Mouse (Mus musculus) E14TG2a.4 (cell line): ENCODE measurements around the gene Aldh5a1.

Source experiments
- H3K27me3 ChIP-seq: 2 replicates; pipeline ENCODE4 v1.6.1; 2014; ENCODE audit warnings: low read length, control low read depth; ENCODE audit not compliant: insufficient read depth
- H3K36me3 ChIP-seq: 2 replicates; pipeline ENCODE4 v1.6.1; 2014; ENCODE audit warnings: low read length, control low read depth; ENCODE audit not compliant: insufficient read depth
- H3K4me1 ChIP-seq: replicated peaks from 2 replicates; pipeline ENCODE4 v1.6.1; 2014; ENCODE audit warnings: low read depth, low read length, control low read depth
- H3K4me3 ChIP-seq: replicated peaks from 2 replicates; pipeline ENCODE4 v1.5.1; 2014; ENCODE audit warnings: mild to moderate bottlenecking, low read length
- H3K9me3 ChIP-seq: 2 replicates; pipeline ENCODE4 v1.6.1; 2014; ENCODE audit warnings: low read length, control low read depth
- CTCF ChIP-seq: conservative IDR thresholded peaks from 2 replicates; pipeline ENCODE4 v1.5.1; 2014; ENCODE audit warnings: low read length
- NANOG ChIP-seq: IDR thresholded peaks from 2 replicates; pipeline ENCODE4 v1.6.1; 2014; ENCODE audit warnings: borderline replicate concordance, low read length, mixed read lengths
- POU5F1 ChIP-seq: IDR thresholded peaks from 2 replicates; pipeline ENCODE4 v1.6.1; 2014; ENCODE audit warnings: low read length, borderline replicate concordance

The Aldh5a1 gene

DNA sequence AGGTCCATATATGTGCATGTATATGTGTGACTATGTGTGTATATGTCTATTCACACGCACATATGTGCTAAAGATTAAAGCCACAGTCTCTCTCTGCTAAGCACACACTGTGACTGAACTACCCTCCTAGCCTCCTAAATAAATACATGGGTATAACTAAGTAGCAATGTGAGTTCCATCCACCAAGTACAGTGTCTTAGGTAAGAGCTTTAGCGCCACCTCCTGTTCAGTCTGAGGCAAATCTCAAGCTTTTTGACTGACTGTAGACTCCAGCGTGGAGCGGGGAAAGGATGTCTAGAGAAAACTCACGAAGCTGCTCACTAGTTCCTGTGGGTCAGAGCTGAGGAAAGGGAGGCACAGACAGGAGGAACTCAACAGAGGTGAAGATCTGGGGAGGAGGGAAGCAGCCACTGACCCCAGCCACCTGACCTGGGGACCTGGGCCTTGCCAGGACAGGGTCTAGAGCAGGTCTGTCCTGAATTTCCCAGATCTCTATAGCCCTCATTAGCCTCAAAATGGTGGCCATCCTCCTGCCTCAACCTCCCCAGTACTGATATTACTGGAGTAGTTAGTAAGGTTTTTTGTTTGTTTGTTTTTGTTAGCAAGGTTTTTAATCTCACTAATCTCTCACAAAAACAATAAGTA is 17.0 kb downstream of the Aldh5a1 start:
- H3K4me3 ChIP-seq: no peak overlapping the region
- H3K4me1 ChIP-seq: no peaks in the 10 kb centered on the region; the same call in 1 of the 2 replicates
- no peaks in the 10 kb centered on the region for H3K36me3 ChIP-seq
- H3K9me3 ChIP-seq: no peaks in the 10 kb centered on the region
- no peak for TF ChIP-seq NANOG
- peak; percentile 74 for TF ChIP-seq CTCF
- no peaks in the 10 kb centered on the region for H3K27me3 ChIP-seq

DNA sequence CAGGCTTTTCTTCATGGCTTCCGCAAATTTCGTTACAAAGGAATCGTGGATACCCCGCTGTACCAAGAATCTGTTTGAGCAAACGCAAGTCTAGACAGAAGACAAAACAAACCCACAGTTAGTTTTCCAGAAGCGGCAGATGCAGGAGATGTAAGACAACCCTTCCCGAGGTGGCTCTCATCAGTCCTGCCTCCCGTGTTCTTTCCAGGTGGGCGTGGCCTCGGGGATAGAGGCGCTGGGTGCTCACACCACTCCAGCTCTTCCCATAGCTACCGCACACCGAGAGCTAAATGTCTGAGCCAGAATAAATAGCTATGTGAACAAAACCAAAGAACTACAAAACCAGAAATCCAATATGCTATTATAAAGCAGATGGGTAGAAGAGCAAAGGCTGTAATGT is 21.6 kb downstream of the Aldh5a1 start:
- no peak overlapping the region for H3K4me3 ChIP-seq
- H3K27me3 ChIP-seq: peaks cover 20% of the 10 kb centered on the region
- H3K36me3 ChIP-seq: no peaks in the 10 kb centered on the region
- TF ChIP-seq NANOG (no peak), POU5F1 (no peak), CTCF (no peak)
- H3K9me3 ChIP-seq: no peaks in the 10 kb centered on the region
- peaks cover 15% of the 10 kb centered on the region for H3K4me1 ChIP-seq

DNA sequence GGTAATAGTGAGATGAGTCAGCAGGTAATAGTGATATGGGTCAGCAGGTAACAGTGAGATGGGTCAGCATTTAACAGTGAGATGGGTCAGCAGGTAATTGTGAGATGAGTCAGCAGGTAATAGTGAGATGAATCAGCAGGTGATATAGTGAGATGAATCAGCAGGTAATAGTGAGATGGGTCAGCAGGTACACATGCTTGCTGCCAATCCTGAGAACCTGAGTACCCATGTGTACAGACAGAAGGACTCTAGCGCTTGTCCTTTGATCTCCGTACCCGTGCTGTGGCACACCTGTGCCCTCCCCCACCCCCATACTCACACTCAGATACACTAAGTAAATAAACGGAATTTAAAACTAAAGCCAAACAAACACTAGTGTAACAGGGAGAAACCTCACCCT is 22.5 kb downstream of the Aldh5a1 start:
- Histone ChIP-seq H3K4me1 (peaks cover 15% of the 10 kb centered on the region), H3K9me3 (no peaks in the 10 kb centered on the region), H3K27me3 (peaks cover 28% of the 10 kb centered on the region), H3K4me3 (no peak overlapping the region), H3K36me3 (no peaks in the 10 kb centered on the region)
- TF ChIP-seq NANOG (no peak), CTCF (no peak), POU5F1 (no peak)

DNA sequence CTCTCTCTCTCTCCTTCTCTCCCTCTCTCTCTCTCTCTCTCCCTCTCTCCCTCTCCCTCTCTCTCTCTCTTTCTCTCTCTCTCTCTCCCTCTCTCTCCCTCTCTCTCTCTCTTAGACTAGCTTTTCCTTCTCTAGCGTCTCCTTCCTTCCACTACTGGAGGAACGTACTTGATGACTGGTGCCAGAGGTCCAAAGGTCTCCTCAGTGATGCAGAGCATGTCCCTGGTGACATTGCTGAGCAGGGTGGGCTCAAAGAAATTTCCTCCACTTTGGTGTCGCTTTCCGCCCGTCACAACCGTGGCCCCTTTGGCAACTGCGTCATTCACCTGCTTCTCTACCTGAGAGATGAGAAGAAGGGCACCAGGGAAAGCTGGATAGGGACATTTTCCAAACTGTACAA is 23.9 kb downstream of the Aldh5a1 start:
- Histone ChIP-seq H3K9me3 (no peaks in the 10 kb centered on the region), H3K4me3 (no peak overlapping the region), H3K27me3 (peaks cover 30% of the 10 kb centered on the region), H3K36me3 (no peaks in the 10 kb centered on the region), H3K4me1 (peaks cover 15% of the 10 kb centered on the region)
- TF ChIP-seq POU5F1 (no peak), CTCF (no peak), NANOG (no peak)

DNA sequence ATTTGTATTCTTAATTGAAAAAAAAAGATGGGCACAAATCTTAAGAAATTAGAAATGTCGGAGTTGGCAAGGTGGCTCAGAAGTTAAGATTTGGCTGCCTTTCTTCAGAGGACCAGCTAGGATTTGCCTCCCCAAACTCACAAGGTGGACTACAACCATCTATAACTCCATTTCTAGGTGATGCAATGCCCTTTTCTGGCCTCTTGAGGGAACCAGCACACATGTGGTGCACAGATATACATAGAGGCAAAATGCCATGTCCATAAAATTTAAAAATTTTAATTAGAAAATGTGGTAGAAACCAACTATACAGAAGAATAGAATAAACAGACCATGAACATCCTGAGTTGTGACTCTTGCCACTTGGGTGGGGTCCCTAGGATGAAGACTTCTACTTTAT is 28.3 kb downstream of the Aldh5a1 start:
- H3K27me3 ChIP-seq: peaks cover 25% of the 10 kb centered on the region
- H3K36me3 ChIP-seq: no peaks in the 10 kb centered on the region
- no peak overlapping the region for H3K4me3 ChIP-seq
- TF ChIP-seq CTCF (peak; percentile 15; the same call in 1 of the 2 replicates), NANOG (no peak)
- H3K4me1 ChIP-seq: peaks cover 37% of the 10 kb centered on the region
- H3K9me3 ChIP-seq: no peaks in the 10 kb centered on the region

DNA sequence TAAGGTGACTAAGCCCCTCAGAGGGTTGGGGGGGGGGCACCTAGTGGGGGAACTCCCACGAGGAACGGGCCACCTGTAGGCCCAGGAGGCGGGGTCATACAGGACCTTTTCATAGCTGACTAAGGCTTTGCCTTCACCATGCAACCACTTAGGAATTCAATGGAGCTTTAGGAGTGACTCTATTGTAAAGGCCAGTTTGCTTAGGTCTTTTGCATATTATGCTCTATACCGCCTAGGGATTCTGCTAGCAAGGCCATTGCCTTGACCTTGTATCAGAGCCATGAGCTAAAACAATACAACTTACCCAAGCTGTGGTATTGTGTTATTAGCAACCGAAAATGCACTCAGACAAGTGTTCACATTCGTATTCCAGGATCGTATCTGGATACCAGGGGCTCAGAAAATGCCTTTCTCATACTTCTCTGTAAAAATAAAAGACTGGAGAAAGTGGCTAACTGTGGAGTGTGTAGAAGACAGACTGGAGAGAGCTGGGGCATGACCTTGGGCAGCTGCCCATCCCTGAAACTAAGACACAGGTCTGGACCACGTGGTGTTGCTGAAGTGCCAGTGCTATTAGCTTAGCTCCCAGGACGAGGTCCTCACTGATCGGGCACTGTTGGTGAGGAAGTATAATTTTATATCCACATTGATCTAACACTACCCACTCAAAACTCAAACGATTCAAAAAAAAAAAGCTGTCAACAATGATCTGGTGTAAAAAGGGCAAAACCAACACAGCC is 30.5 kb downstream of the Aldh5a1 start:
- peak overlapping the region; percentile 29; the same call in 1 of the 2 replicates for H3K4me3 ChIP-seq
- no peaks in the 10 kb centered on the region for H3K9me3 ChIP-seq
- peaks cover 43% of the 10 kb centered on the region for H3K4me1 ChIP-seq
- H3K36me3 ChIP-seq: no peaks in the 10 kb centered on the region
- peaks cover 10% of the 10 kb centered on the region for H3K27me3 ChIP-seq
- TF ChIP-seq NANOG: no peak
- no peak for TF ChIP-seq CTCF
- no peak for TF ChIP-seq POU5F1

DNA sequence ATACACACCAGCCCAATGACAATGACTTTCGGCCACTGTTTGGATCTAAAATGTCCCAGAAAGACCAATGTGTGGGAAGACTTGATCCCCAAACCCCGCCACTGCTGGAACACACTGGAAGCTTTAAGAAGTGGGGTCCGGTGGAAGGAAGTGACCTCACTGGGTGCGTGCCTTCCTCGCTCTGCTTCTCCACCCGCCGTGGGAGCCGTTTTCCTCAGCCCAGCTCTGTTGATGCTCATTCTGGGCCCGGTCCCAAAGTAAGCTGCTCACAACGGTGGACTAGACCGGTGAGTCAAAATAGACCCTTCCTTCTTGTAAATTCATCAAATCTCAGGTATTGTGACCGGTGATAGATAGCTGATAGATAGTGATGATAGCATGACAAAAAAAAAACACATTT is 32.0 kb downstream of the Aldh5a1 start:
- TF ChIP-seq NANOG (no peak), POU5F1 (no peak), CTCF (no peak)
- Histone ChIP-seq H3K4me3 (no peak overlapping the region), H3K27me3 (peaks cover 7% of the 10 kb centered on the region), H3K9me3 (0 out of 2 replicates have a peak, but pooled peaks cover 2% of the 10 kb centered on the region), H3K36me3 (no peaks in the 10 kb centered on the region), H3K4me1 (peaks cover 43% of the 10 kb centered on the region)

DNA sequence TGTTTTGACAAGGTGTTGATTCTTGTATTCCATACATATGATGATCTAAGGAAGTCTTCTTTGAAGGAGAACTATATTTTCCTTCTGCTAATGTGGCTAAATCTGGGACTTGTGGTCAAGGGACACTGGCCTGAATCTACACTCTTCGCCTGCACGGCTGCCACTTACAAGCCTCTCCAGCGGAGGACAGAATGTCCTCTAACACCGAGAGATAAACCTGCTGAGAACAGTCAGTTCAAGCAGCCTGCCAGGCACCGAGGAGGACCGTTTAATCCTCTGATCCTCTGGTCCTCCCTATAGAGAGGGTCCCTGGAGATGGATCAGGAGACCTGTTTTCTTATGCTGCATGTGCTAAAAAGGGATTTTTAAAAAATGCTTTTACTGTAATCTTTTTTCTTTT is 34.0 kb downstream of the Aldh5a1 start:
- H3K4me3 ChIP-seq: no peak overlapping the region
- TF ChIP-seq POU5F1: no peak
- TF ChIP-seq CTCF: no peak
- TF ChIP-seq NANOG: no peak

More for the DNA sequence above, 34.0 kb downstream of the Aldh5a1 start:
- peaks cover 43% of the 10 kb centered on the region for H3K4me1 ChIP-seq
- 0 out of 2 replicates have a peak, but pooled peaks cover 3% of the 10 kb centered on the region for H3K27me3 ChIP-seq
- 0 out of 2 replicates have a peak, but pooled peaks cover 5% of the 10 kb centered on the region for H3K9me3 ChIP-seq
- H3K36me3 ChIP-seq: no peaks in the 10 kb centered on the region
